Mouse (Mus musculus) C2C12 (cell line): ENCODE data around the gene Ptprn2.

Experiments used
- CEBPB ChIP-seq: IDR thresholded peaks from one replicate; pipeline ENCODE4 v1.6.1; 2011; ENCODE audit warnings: low read depth, mild to moderate bottlenecking, control low read depth, moderate library complexity
- CTCF ChIP-seq: IDR thresholded peaks from one replicate; pipeline ENCODE4 v1.5.1; 2011; ENCODE audit not compliant: control insufficient read depth, insufficient read depth, insufficient read length
- MAX ChIP-seq: IDR thresholded peaks from one replicate; pipeline ENCODE4 v1.6.1; 2011; ENCODE audit warnings: mild to moderate bottlenecking, control low read depth
- MYOG ChIP-seq: IDR thresholded peaks from one replicate; pipeline ENCODE4 v1.6.1; 2011; ENCODE audit not compliant: control insufficient read depth, insufficient read length; ENCODE audit errors: extremely low read depth
- USF1 ChIP-seq: IDR thresholded peaks from one replicate; pipeline ENCODE4 v1.6.1; 2011; ENCODE audit warnings: low read depth, mild to moderate bottlenecking, control low read depth, moderate library complexity

- no peak for TF ChIP-seq USF1
- no peak for TF ChIP-seq MYOG
- TF ChIP-seq CTCF = no peak
- no peak for TF ChIP-seq CEBPB
- no peak for TF ChIP-seq MAX
Observed at GRCm38 (mm10) chr12:116596993-116597392, 111.5 kb downstream of the Ptprn2 start.
